Mouse (Mus musculus): ENCODE measurements at regions not wholly inside any gene's neighbourhood (a gene's known extent, or its start where the extent isn't known, plus 50 kb on each side); places are given as distances from the start of the nearest gene placed in this dataset.
A peak's percentile ranks its signal among the peaks of the same experiment; 100 is the strongest.

DNA sequence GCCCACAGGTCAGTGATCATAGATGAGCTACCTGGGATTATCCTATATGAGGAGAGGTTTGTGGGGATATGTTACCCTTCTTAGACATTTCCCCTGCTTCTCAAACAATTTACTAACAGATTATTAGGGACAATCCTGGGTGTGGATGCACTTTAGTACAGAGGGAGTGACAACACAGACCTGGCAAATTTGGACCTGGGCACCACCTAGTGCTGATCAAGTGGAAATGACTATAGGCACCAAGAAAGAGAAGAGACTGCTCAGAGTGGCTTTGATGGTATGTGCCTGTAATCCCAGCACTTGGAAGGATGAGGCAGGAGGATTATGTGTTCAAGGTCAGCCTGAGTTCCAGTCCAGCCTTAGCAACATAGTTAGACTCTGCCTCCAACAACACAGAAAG is 51.1 kb upstream of the Gm815 start:
- peak; percentile 8 for DNase-seq
